Mouse (Mus musculus) liver, embryonic 15.5 days (tissue): Measurements from ENCODE around the gene Casp6. TPM values are rescaled to one million over a fixed set of nuclear protein-coding genes. Genes with fewer than 3 reads are reported as not detected.

Source experiments
- ATAC-seq: fragments of 200-750 bp; cut with Nextera tagmentation; 2 replicates; pipeline ENCODE4 v1.8.0; 2017; ENCODE audit warnings: moderate number of reproducible peaks, mild to moderate bottlenecking, moderate library complexity; ENCODE audit not compliant: insufficient read depth
- H3K27ac ChIP-seq: fragments of 300-500 bp; sonication (generic); replicated peaks from 2 replicates; pipeline ENCODE4 v1.5.1; 2015; ENCODE audit warnings: mild to moderate bottlenecking, inconsistent platforms
- H3K27me3 ChIP-seq: fragments of 300-500 bp; sonication (generic); 2 replicates; pipeline ENCODE4 v1.6.1; 2015; ENCODE audit warnings: mild to moderate bottlenecking, inconsistent platforms
- H3K36me3 ChIP-seq: fragments of 300-500 bp; sonication (generic); replicated peaks from 2 replicates; pipeline ENCODE4 v1.6.1; 2015; ENCODE audit warnings: moderate library complexity, mild to moderate bottlenecking, inconsistent platforms
- H3K4me1 ChIP-seq: fragments of 300-500 bp; sonication (generic); replicated peaks from 2 replicates; pipeline ENCODE4 v1.6.1; 2015; ENCODE audit warnings: inconsistent platforms
- H3K4me2 ChIP-seq: fragments of 300-500 bp; sonication (generic); 2 replicates; pipeline ENCODE4 v1.6.1; 2015; ENCODE audit warnings: moderate library complexity, mild to moderate bottlenecking, inconsistent platforms
- H3K4me3 ChIP-seq: fragments of 300-500 bp; sonication (generic); replicated peaks from 2 replicates; pipeline ENCODE4 v1.5.1; 2015; ENCODE audit warnings: mild to moderate bottlenecking, inconsistent platforms
- H3K9ac ChIP-seq: fragments of 300-500 bp; sonication (generic); 2 replicates; pipeline ENCODE4 v1.6.1; 2015; ENCODE audit warnings: moderate library complexity, mild to moderate bottlenecking, inconsistent platforms
- H3K9me3 ChIP-seq: fragments of 300-500 bp; sonication (generic); replicated peaks from 2 replicates; pipeline ENCODE4 v1.6.1; 2016; ENCODE audit warnings: inconsistent platforms
- WGBS: fragments of 180-500 bp; shearing (Covaris S2); methylation state at CpG from one replicate; pipeline ENCODE4 v1.1.7; 2015; ENCODE audit warnings: mixed read lengths; ENCODE audit not compliant: insufficient replicate concordance; 5-methylcytosine and 5-hydroxymethylcytosine counted together
- polyA plus RNA-seq: library from polyadenylated mRNA; unstranded; fragments of >200 nt; fragmentation: Nextera tagmentation; extraction: Ambion mirVana; gene quantifications from 2 replicates; pipeline ENCODE4 v1.2.1, GENCODE M21; 2015

The Casp6 gene
- polyA plus RNA-seq, 1 experiment from 2014 or later: 30.6 TPM

- Histone ChIP-seq H3K4me3 (no peak overlapping the region), H3K9me3 (no peaks in the 10 kb centered on the region), H3K4me2 (no peak overlapping the region), H3K27ac (no peak overlapping the region), H3K36me3 (peaks cover 32% of the 10 kb centered on the region), H3K4me1 (peaks cover 55% of the 10 kb centered on the region), H3K27me3 (no peaks in the 10 kb centered on the region), H3K9ac (no peak overlapping the region)
- 74% methylated on average over 13 of the region's 13 CpGs for WGBS
- ATAC-seq: no peak
These were observed 13.3 kb upstream of the Casp6 start for GRCm38 (mm10) chr3:129887779-129888517.

DNA sequence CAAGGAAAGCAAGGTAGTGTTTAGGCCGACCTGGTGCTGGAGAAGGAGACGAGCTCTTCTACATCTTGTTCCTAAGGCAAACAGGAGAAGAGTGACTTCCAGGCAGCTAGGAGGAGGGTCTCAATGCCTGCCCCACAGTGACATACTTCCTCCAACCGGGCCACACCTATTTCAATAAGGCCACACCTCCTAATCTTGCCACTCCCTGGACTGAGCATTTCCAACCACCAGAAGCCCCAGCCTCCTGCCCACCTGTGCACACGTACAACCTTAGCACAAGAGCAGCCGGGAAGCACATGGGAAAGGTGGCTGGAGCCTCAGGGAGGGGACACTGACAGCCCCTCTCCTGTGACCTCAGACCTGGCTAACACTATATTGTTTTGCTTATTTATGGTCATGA, 9.2 kb upstream of the Casp6 start:
- peaks cover 62% of the 10 kb centered on the region for H3K36me3 ChIP-seq
- whole genome bisulfite sequencing: 60% methylated on average over 5 of the region's 5 CpGs
- H3K27ac ChIP-seq: no peak overlapping the region
- no peaks in the 10 kb centered on the region for H3K9me3 ChIP-seq
- H3K4me1 ChIP-seq: peaks cover 27% of the 10 kb centered on the region
- no peaks in the 10 kb centered on the region for H3K27me3 ChIP-seq
- H3K4me3 ChIP-seq: no peak overlapping the region
- no peak overlapping the region for H3K9ac ChIP-seq
- ATAC-seq: no peak
- H3K4me2 ChIP-seq: no peak overlapping the region

GRCm38 (mm10) chr3:129893143-129893542, 8.1 kb upstream of the Casp6 start:
- no peak overlapping the region for H3K4me2 ChIP-seq
- no peaks in the 10 kb centered on the region for H3K9me3 ChIP-seq
- no peaks in the 10 kb centered on the region for H3K27me3 ChIP-seq
- H3K27ac ChIP-seq: no peak overlapping the region
- no peak overlapping the region for H3K4me3 ChIP-seq
- no peak for ATAC-seq
- H3K4me1 ChIP-seq: peaks cover 21% of the 10 kb centered on the region
- 86% methylated on average over 3 of the region's 3 CpGs for WGBS
- H3K9ac ChIP-seq: no peak overlapping the region
- peaks cover 63% of the 10 kb centered on the region for H3K36me3 ChIP-seq

GRCm38 (mm10) chr3:129896591-129896990, 4.6 kb upstream of the Casp6 start:
- Histone ChIP-seq H3K9ac (no peak overlapping the region), H3K36me3 (peaks cover 50% of the 10 kb centered on the region), H3K27ac (no peak overlapping the region; the same call in 1 of the 2 replicates), H3K4me3 (no peak overlapping the region), H3K9me3 (no peaks in the 10 kb centered on the region), H3K27me3 (no peaks in the 10 kb centered on the region), H3K4me1 (peaks cover 43% of the 10 kb centered on the region), H3K4me2 (no peak overlapping the region)
- no peak for ATAC-seq
- 62% methylated on average over 6 of the region's 6 CpGs for WGBS

DNA sequence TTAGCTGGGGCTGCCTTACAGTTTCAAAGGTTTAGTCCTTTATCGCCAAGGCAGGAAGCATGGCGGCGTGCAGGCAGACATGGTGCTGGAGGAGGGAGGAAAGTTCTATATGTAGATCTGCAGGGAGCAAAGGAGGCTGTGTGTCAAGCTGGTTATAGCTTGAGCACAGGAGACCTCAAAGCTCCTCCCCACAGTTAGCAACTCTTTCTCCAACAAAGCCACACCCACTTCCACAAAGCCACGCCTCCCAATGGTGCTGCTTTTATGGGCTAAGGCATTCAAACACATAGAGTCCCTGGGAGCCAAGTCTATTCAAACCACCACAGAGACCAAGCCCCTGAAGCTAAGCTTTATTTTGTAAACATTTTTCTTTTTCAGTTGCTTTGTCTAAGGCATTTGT, 2.3 kb upstream of the Casp6 start:
- Histone ChIP-seq H3K4me3 (no peak overlapping the region), H3K9me3 (no peaks in the 10 kb centered on the region), H3K4me1 (peaks cover 63% of the 10 kb centered on the region), H3K4me2 (no peak overlapping the region), H3K9ac (no peak overlapping the region), H3K27me3 (no peaks in the 10 kb centered on the region), H3K27ac (no peak overlapping the region), H3K36me3 (peaks cover 29% of the 10 kb centered on the region)
- 67% methylated on average over 4 of the region's 4 CpGs for WGBS
- ATAC-seq: no peak

GRCm38 (mm10) chr3:129903369-129903768, 2.1 kb downstream of the Casp6 start:
- Histone ChIP-seq H3K4me2 (no peak overlapping the region; the same call in 1 of the 2 replicates), H3K36me3 (peaks cover 24% of the 10 kb centered on the region), H3K4me3 (no peak overlapping the region), H3K9ac (no peak overlapping the region), H3K4me1 (peaks cover 54% of the 10 kb centered on the region), H3K27me3 (no peaks in the 10 kb centered on the region), H3K27ac (no peak overlapping the region), H3K9me3 (no peaks in the 10 kb centered on the region)
- ATAC-seq: no peak
- 62% methylated on average over 3 of the region's 3 CpGs for WGBS

- H3K27ac ChIP-seq: no peak overlapping the region
- no peak overlapping the region for H3K4me3 ChIP-seq
These were observed 2.6 kb downstream of the Casp6 start for GRCm38 (mm10) chr3:129903866-129904265.

GRCm38 (mm10) chr3:129904381-129905132, 3.3 kb downstream of the Casp6 start:
- H3K9ac ChIP-seq: no peak overlapping the region
- peaks cover 44% of the 10 kb centered on the region for H3K4me1 ChIP-seq
- H3K27ac ChIP-seq: no peak overlapping the region
- WGBS: 57% methylated on average over 7 of the region's 7 CpGs
- no peaks in the 10 kb centered on the region for H3K27me3 ChIP-seq
- no peak overlapping the region for H3K4me3 ChIP-seq
- H3K9me3 ChIP-seq: no peaks in the 10 kb centered on the region
- no peak overlapping the region for H3K4me2 ChIP-seq
- ATAC-seq: no peak
- H3K36me3 ChIP-seq: peaks cover 30% of the 10 kb centered on the region

More at GRCm38 (mm10) chr3:129903866-129904265, 2.6 kb downstream of the Casp6 start:
- H3K4me2 ChIP-seq: no peak overlapping the region
- H3K9ac ChIP-seq: no peak overlapping the region
- WGBS: 51% methylated on average over 8 of the region's 8 CpGs
- peaks cover 24% of the 10 kb centered on the region for H3K36me3 ChIP-seq
- H3K9me3 ChIP-seq: no peaks in the 10 kb centered on the region
- ATAC-seq: no peak
- peaks cover 49% of the 10 kb centered on the region for H3K4me1 ChIP-seq
- H3K27me3 ChIP-seq: no peaks in the 10 kb centered on the region

DNA sequence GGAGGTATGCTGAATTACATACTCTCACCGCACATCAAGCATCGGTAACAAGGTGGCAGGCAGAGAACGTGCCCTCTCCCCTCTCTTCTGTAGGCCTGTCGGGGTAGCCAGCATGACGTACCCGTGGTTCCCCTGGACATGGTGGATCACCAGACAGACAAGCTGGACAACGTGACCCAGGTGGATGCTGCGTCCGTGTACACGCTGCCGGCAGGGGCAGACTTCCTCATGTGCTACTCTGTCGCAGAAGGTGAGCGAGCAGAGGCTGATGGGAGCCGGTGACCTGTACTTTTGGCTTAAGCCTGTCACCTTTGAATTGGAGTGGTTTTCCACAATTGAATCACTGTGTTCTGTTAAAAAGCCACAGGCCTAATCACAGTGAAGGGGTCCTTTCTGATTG, 10.8 kb downstream of the Casp6 start:
- no peak for ATAC-seq
- Histone ChIP-seq H3K9me3 (no peaks in the 10 kb centered on the region), H3K4me2 (no peak overlapping the region), H3K4me1 (no peaks in the 10 kb centered on the region), H3K36me3 (peaks cover 60% of the 10 kb centered on the region), H3K27me3 (no peaks in the 10 kb centered on the region), H3K9ac (no peak overlapping the region), H3K4me3 (no peak overlapping the region), H3K27ac (no peak overlapping the region)
- 84% methylated on average over 14 of the region's 14 CpGs for WGBS

GRCm38 (mm10) chr3:129913241-129913640, 12.0 kb downstream of the Casp6 start:
- H3K4me3 ChIP-seq: no peak overlapping the region
- 77% methylated on average over 13 of the region's 13 CpGs for WGBS

DNA sequence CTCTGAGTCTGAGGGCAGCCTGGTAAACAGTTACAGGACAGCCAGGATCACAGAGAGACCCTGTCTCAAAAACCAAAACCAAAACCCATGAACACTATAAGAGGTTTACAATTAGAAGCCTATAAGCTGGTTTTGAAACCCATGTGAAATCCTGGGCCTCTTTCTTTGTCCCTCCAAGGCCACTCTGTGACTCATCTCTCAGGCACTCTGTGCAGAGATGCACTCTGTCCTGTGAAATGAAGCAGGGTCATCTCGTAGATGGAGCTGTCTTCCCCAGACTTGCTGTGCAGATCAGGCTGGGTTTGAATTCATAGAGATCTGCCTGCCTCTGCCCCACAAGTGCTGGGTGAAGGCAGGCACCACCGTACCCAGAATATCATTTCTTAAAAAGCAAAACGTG, 16.2 kb downstream of the Casp6 start:
- no peak overlapping the region for H3K9ac ChIP-seq
- H3K4me2 ChIP-seq: no peak overlapping the region
- H3K27ac ChIP-seq: no peak overlapping the region
- H3K36me3 ChIP-seq: peaks cover 18% of the 10 kb centered on the region
- no peak overlapping the region for H3K4me3 ChIP-seq
- no peaks in the 10 kb centered on the region for H3K27me3 ChIP-seq
- no peaks in the 10 kb centered on the region for H3K9me3 ChIP-seq
- no peak for ATAC-seq
- no peaks in the 10 kb centered on the region for H3K4me1 ChIP-seq
- 67% methylated on average over 3 of the region's 3 CpGs for WGBS

More at GRCm38 (mm10) chr3:129913241-129913640, 12.0 kb downstream of the Casp6 start:
- Histone ChIP-seq H3K27me3 (no peaks in the 10 kb centered on the region), H3K27ac (no peak overlapping the region), H3K36me3 (peaks cover 56% of the 10 kb centered on the region), H3K9me3 (no peaks in the 10 kb centered on the region), H3K4me2 (no peak overlapping the region), H3K4me1 (no peaks in the 10 kb centered on the region), H3K9ac (no peak overlapping the region)
- no peak for ATAC-seq
